Mouse (Mus musculus): ENCODE measurements around the gene Pard3b.

- TF ChIP-seq MEF2A (IDR thresholded peaks at IDR 0.05; ENCODE audit: borderline replicate concordance, low read depth, low read length): peak; percentile 93
- no peak for TF ChIP-seq RAD21 (IDR thresholded peaks at IDR 0.05; ENCODE audit: low read depth, low read length)
- peak; percentile 85 for TF ChIP-seq ETS1 (conservative IDR thresholded peaks at IDR 0.05; ENCODE audit: low read depth, low read length)
- TF ChIP-seq EP300 (IDR thresholded peaks at IDR 0.05; ENCODE audit: low read length): peak; percentile 71
- TF ChIP-seq E2F4 (IDR thresholded peaks at IDR 0.05; ENCODE audit: insufficient replicate concordance, low read depth, low read length): no peak
- no peak for TF ChIP-seq CTCF (conservative IDR thresholded peaks at IDR 0.05 in 1 of 2, IDR thresholded peaks at IDR 0.05 in 1 of 2; ENCODE audit: low read depth in 2 of 2, low read length in 2 of 2)
- 0 out of 2 replicates have a peak, but pooled peaks have one; percentile 41 for TF ChIP-seq MAFK (IDR thresholded peaks at IDR 0.05; ENCODE audit: insufficient replicate concordance, low read length)
- no peak for TF ChIP-seq POLR2A (IDR thresholded peaks at IDR 0.05; ENCODE audit: low read depth, low read length)
- no peak for TF ChIP-seq GABPA (IDR thresholded peaks at IDR 0.05; ENCODE audit: insufficient replicate concordance, low read depth, low read length)
- no peak for TF ChIP-seq HCFC1 (IDR thresholded peaks at IDR 0.05; ENCODE audit: low read depth, low read length)
- no peak for TF ChIP-seq POLR2AphosphoS2 (IDR thresholded peaks at IDR 0.05; ENCODE audit: low read depth, low read length)
These were observed 563.1 kb downstream of the Pard3b start for GRCm38 (mm10) chr1:62201686-62202257.
